Mouse (Mus musculus): ENCODE results near the gene Sertad2.

- TF ChIP-seq GATA1 (IDR thresholded peaks at IDR 0.05; ENCODE audit: borderline replicate concordance, low read length), result no peak
- no peak for TF ChIP-seq FLI1 (IDR thresholded peaks at IDR 0.05; ENCODE audit: low read length)
Observed at GRCm38 (mm10) chr11:20632619-20632965, 89.5 kb downstream of the Sertad2 start.

Data from megakaryocyte, embryonic 14.5 days (primary cell).